Mouse (Mus musculus) liver, postnatal 0 days (tissue): ENCODE data around the gene Esyt3. TPM values are rescaled to one million over a fixed set of nuclear protein-coding genes. Genes with fewer than 3 reads are reported as not detected.
A peak's percentile ranks its signal among the peaks of the same experiment; 100 is the strongest.

Source experiments
- ATAC-seq: fragments of 200-750 bp; cut with Nextera tagmentation; 2 replicates; pipeline ENCODE4 v1.8.0; 2017; ENCODE audit warnings: mild to moderate bottlenecking, moderate library complexity
- DNase-seq: peaks from one replicate; pipeline ENCODE4 v3.0.0-alpha.2; 2016
- H3K27ac ChIP-seq: fragments of 300-500 bp; sonication (generic); 2 replicates; pipeline ENCODE4 v1.5.1; 2014; ENCODE audit warnings: antibody characterized with exemption, moderate library complexity, mild to moderate bottlenecking, low read depth
- H3K27me3 ChIP-seq: fragments of 300-500 bp; sonication (generic); 2 replicates; pipeline ENCODE4 v1.6.1; 2014; ENCODE audit warnings: low read length, control low read depth, mixed read lengths; ENCODE audit not compliant: insufficient read depth
- H3K36me3 ChIP-seq: fragments of 300-500 bp; sonication (generic); replicated peaks from 2 replicates; pipeline ENCODE4 v1.6.1; 2014; ENCODE audit warnings: mild to moderate bottlenecking, control low read depth, low read length, moderate library complexity, mixed read lengths; ENCODE audit not compliant: insufficient read depth
- H3K4me1 ChIP-seq: fragments of 300-500 bp; sonication (generic); 2 replicates; pipeline ENCODE4 v1.6.1; 2014; ENCODE audit warnings: antibody characterized with exemption, mild to moderate bottlenecking, control low read depth; ENCODE audit not compliant: insufficient read depth
- H3K4me2 ChIP-seq: fragments of 300-500 bp; sonication (generic); 2 replicates; pipeline ENCODE4 v1.6.1; 2014; ENCODE audit warnings: low read depth, mild to moderate bottlenecking, low read length, moderate library complexity, mixed read lengths
- H3K4me3 ChIP-seq: fragments of 300-500 bp; sonication (generic); 2 replicates; pipeline ENCODE4 v1.5.1; 2014; ENCODE audit warnings: low read depth, low read length
- H3K9ac ChIP-seq: fragments of 300-500 bp; sonication (generic); replicated peaks from 2 replicates; pipeline ENCODE4 v1.6.1; 2014; ENCODE audit warnings: mild to moderate bottlenecking, moderate library complexity
- H3K9me3 ChIP-seq: fragments of 300-500 bp; sonication (generic); 2 replicates; pipeline ENCODE4 v1.6.1; 2016; ENCODE audit warnings: mild to moderate bottlenecking, control low read depth, low read length, mixed read lengths
- CTCF ChIP-seq: sonication (generic); IDR thresholded peaks from 2 replicates; pipeline ENCODE4 v1.5.1; 2016; ENCODE audit warnings: antibody characterized with exemption, low read depth
- EP300 ChIP-seq: IDR thresholded peaks from 2 replicates; pipeline ENCODE4 v1.6.1; 2016; ENCODE audit warnings: antibody characterized with exemption, low read depth, mild to moderate bottlenecking
- WGBS: fragments of 180-500 bp; shearing (Covaris S2); extraction: QIAGEN DNeasy Blood & Tissue Kit; methylation state at CpG from one replicate; pipeline ENCODE4 v1.1.7; 2014; ENCODE audit not compliant: insufficient replicate concordance; 5-methylcytosine and 5-hydroxymethylcytosine counted together
- polyA plus RNA-seq: library from polyadenylated mRNA; unstranded; fragments of >200 nt; fragmentation: Nextera tagmentation; extraction: Ambion mirVana; gene quantifications from 2 replicates; pipeline ENCODE4 v1.2.1, GENCODE M21; 2015

Esyt3 gene
- polyA plus RNA-seq, 1 experiment from 2014 or later, result 0.13 TPM

DNA sequence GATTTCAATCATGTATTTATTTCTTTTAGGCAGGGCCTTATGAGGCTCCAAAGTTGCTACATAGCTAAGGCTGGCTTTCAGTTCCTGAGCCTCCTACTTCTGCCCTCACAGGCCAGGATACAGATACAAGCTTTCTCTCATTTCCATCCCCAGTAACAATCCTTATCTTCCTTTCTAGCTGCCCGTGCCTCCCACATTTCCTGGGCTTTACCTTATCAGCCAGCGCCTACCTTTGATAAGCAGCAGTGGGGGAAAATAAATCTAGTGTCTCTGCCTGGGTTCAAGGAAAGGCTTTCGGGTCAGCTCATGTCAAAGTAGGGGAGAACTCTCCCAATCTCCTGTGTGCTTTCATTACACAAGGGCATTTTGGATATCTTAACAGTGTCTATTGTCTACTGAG, 16.8 kb downstream of the Esyt3 start:
- Histone ChIP-seq H3K4me2 (no peak overlapping the region), H3K27me3 (no peaks in the 10 kb centered on the region), H3K4me3 (no peak overlapping the region), H3K4me1 (no peaks in the 10 kb centered on the region), H3K9me3 (no peaks in the 10 kb centered on the region), H3K36me3 (no peaks in the 10 kb centered on the region), H3K27ac (no peak overlapping the region), H3K9ac (no peak overlapping the region)
- DNase-seq (no peak), ATAC-seq (no peak)
- 29% methylated on average over 3 of the region's 3 CpGs for WGBS
- no peak for TF ChIP-seq CTCF
- no peak for TF ChIP-seq EP300

- no peaks in the 10 kb centered on the region for H3K9me3 ChIP-seq
- WGBS, result 83% methylated on average over 12 of the region's 12 CpGs
- H3K27me3 ChIP-seq, result no peaks in the 10 kb centered on the region
- H3K4me1 ChIP-seq, result no peaks in the 10 kb centered on the region
- no peak for DNase-seq
- no peak for ATAC-seq
- no peak overlapping the region for H3K4me2 ChIP-seq
- H3K27ac ChIP-seq, result no peak overlapping the region
- H3K9ac ChIP-seq, result no peak overlapping the region
- H3K4me3 ChIP-seq, result no peak overlapping the region
- TF ChIP-seq EP300, result no peak
- TF ChIP-seq CTCF, result no peak
- no peaks in the 10 kb centered on the region for H3K36me3 ChIP-seq
Observed at GRCm38 (mm10) chr9:99340126-99340525, 18.2 kb downstream of the Esyt3 start.

GRCm38 (mm10) chr9:99339182-99339581, 19.2 kb downstream of the Esyt3 start:
- H3K27ac ChIP-seq, result no peak overlapping the region
- WGBS, result 81% methylated on average over 1 of the region's 1 CpGs
- TF ChIP-seq CTCF (peak; percentile 47), EP300 (no peak)
- H3K9ac ChIP-seq, result no peak overlapping the region
- no peaks in the 10 kb centered on the region for H3K9me3 ChIP-seq
- H3K36me3 ChIP-seq, result no peaks in the 10 kb centered on the region
- H3K27me3 ChIP-seq, result no peaks in the 10 kb centered on the region
- no peak overlapping the region for H3K4me3 ChIP-seq
- no peak for DNase-seq
- H3K4me1 ChIP-seq, result no peaks in the 10 kb centered on the region
- H3K4me2 ChIP-seq, result no peak overlapping the region
- no peak for ATAC-seq

DNA sequence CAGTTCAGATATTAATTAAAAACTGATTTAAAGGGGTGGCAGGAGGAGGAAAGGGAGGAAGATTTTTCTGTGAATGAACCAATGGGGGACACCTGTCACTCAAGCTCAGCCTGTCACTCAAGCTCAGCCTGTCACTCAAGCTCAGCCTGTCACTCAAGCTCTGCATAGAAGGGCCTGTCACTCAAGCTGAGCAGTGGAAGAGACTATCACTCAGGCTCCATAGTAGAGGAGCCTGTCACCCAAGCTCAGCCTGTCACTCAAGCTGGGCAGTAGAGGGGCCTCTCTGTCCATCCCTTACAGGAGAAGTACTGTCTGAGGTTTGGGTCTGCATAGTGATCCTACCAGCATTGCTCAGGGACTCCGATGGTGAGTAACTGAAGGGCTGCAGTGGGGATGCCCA, 20.1 kb downstream of the Esyt3 start:
- TF ChIP-seq EP300 (no peak), CTCF (no peak)
- no peak overlapping the region for H3K4me3 ChIP-seq
- DNase-seq (no peak), ATAC-seq (no peak)
- WGBS, result 86% methylated on average over 1 of the region's 1 CpGs
- no peak overlapping the region for H3K27ac ChIP-seq
- H3K9ac ChIP-seq, result no peak overlapping the region
- no peaks in the 10 kb centered on the region for H3K9me3 ChIP-seq
- H3K36me3 ChIP-seq, result no peaks in the 10 kb centered on the region
- no peaks in the 10 kb centered on the region for H3K27me3 ChIP-seq
- H3K4me1 ChIP-seq, result no peaks in the 10 kb centered on the region
- no peak overlapping the region for H3K4me2 ChIP-seq

- TF ChIP-seq CTCF (no peak), EP300 (no peak)
- no peaks in the 10 kb centered on the region for H3K9me3 ChIP-seq
- H3K27me3 ChIP-seq, result no peaks in the 10 kb centered on the region
- no peak overlapping the region for H3K9ac ChIP-seq
- DNase-seq (no peak), ATAC-seq (no peak)
- 69% methylated on average over 4 of the region's 4 CpGs for WGBS
- no peak overlapping the region for H3K4me2 ChIP-seq
- no peak overlapping the region for H3K27ac ChIP-seq
- no peaks in the 10 kb centered on the region for H3K4me1 ChIP-seq
- H3K36me3 ChIP-seq, result no peaks in the 10 kb centered on the region
- H3K4me3 ChIP-seq, result no peak overlapping the region
Observed at GRCm38 (mm10) chr9:99336538-99336937, 21.8 kb downstream of the Esyt3 start.

DNA sequence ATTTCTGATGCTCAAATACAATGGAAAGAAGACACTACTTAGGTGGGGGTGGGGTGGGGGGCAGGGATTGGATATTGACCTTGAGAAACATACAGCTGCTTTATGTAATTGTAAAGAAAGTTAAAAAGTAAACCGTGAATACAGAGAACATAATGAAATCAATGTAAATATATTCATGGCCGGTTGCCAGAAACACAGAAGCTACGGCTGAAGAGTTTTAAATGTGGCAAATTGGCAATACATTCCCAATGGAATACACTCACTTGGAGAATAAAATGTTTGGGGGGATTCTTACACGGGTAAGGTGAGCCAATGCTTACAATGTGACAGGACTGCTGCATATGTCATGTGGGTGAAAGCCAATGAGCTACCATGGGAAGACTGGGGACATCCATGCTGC, 31.5 kb downstream of the Esyt3 start:
- H3K4me2 ChIP-seq, result no peak overlapping the region
- H3K36me3 ChIP-seq, result no peaks in the 10 kb centered on the region
- no peak overlapping the region for H3K27ac ChIP-seq
- H3K9me3 ChIP-seq, result no peaks in the 10 kb centered on the region
- no peak for DNase-seq
- no peak overlapping the region for H3K4me3 ChIP-seq
- no peak for ATAC-seq
- TF ChIP-seq EP300 (no peak), CTCF (no peak)
- no peaks in the 10 kb centered on the region for H3K4me1 ChIP-seq
- WGBS, result 58% methylated on average over 4 of the region's 4 CpGs
- no peaks in the 10 kb centered on the region for H3K27me3 ChIP-seq
- no peak overlapping the region for H3K9ac ChIP-seq

DNA sequence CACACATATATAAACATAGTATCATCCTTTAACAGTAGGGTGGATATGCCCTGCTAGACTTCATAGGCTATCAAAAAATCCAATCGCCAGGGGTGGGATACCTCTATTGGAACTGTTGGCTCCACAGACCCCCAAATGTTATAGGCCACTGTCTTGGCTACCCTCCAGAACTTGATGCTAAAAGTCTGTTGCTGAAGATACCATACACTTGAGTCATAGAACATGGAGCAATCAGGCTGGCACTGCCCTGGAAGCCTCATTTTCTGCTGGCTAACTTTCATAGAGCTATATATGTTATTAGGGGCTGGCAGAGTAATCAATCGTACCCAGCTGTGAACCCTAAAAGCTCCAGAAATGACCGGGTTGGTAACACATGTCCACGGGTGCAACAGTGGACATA, 32.4 kb downstream of the Esyt3 start:
- TF ChIP-seq CTCF (no peak), EP300 (no peak)
- Histone ChIP-seq H3K4me2 (no peak overlapping the region), H3K4me3 (no peak overlapping the region), H3K27ac (no peak overlapping the region), H3K4me1 (no peaks in the 10 kb centered on the region), H3K9me3 (no peaks in the 10 kb centered on the region), H3K27me3 (no peaks in the 10 kb centered on the region), H3K36me3 (no peaks in the 10 kb centered on the region), H3K9ac (no peak overlapping the region)
- 68% methylated on average over 4 of the region's 4 CpGs for WGBS
- ATAC-seq (no peak), DNase-seq (no peak)
